In the genomic region with DNA sequence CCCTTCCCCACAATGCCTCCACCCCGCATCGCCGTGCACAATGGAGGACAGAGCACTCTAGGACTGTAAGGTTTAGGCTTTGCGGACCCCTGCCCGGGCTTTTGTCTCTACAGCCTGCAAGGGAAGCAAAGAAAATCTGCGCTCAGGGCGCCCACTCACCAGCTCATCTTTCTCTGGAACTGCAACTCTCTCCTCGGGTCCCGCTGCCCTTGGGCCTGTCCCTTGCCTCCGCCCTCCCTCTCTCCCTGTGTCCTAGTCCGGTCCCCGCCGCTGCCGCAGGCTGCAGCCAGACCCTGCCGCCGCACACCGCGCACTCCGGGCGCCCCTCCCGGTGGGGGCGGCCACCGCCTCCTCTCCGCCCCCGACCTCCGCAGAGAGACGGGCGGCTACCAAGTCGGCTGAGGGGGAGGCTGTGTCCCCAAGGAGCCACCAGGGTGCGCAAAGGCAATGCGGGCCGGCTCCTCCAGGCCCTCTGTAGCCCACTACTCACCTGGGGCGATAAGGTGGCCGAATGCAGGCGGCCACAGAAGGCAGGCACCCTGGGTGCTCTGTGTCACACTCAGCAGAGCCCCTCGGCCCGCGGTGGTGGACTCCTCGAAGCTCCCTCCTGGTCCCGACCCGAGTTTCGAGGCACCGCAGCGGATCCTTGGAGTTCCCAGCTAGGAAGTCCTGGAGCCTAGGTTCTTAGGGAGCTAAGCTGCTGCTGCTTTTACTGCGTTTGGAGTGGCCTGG, we compare ENCODE assay signal across 7 mouse cellular contexts.
DNase-seq lines count a peak whose midpoint lies in the region; ATAC-seq and TF ChIP-seq lines count a peak whose summit lies in the region.

No protein-coding gene starts in this region.

- 0 out of 2 replicates have a peak, but pooled peaks have one; percentile 8 for TF ChIP-seq EP300 in heart, adult 2 months (IDR thresholded peaks at IDR 0.05; ENCODE audit: insufficient read depth, low read depth, low read length)

- peak; percentile 71 for TF ChIP-seq POLR2A in heart, adult 2 months (IDR thresholded peaks at IDR 0.05; ENCODE audit: insufficient read depth, low read depth, low read length)
- TF ChIP-seq POLR2A in small intestine, adult 2 months (IDR thresholded peaks at IDR 0.05; ENCODE audit: low read depth, low read length), result peak; percentile 37; the same call in 1 of the 2 replicates

- intact Hi-C loops in heart, adult 2 months (cut with DNase I), result loop anchor here (1.0 to 5.0 kb wide), 3 partner anchors 27 to 123 kb away; no protein-coding TSS in a partner anchor

- peak overlapping the region; percentile 72 for H3K27ac ChIP-seq in embryonic facial prominence, embryonic 11.5 days (replicated peaks; ENCODE audit: low read depth, low read length)
- peak overlapping the region; percentile 98 for H3K27ac ChIP-seq in heart, adult 2 months
- H3K27ac ChIP-seq in limb, embryonic 10.5 days, result peak overlapping the region; percentile 97
- H3K27ac ChIP-seq in midbrain, embryonic 11.5 days (ENCODE audit: low read depth, low read length), result peak overlapping the region; percentile 56; the same call in 1 of the 2 replicates
- peak overlapping the region; percentile 63 for H3K27ac ChIP-seq in small intestine, adult 2 months (ENCODE audit: insufficient read depth, low read depth, low read length)

- H3K27me3 ChIP-seq in embryonic facial prominence, embryonic 11.5 days (ENCODE audit: control insufficient read depth, insufficient read depth, low read length), result no peaks in the 10 kb centered on the region
- no peaks in the 10 kb centered on the region for H3K27me3 ChIP-seq in heart, adult 2 months (ENCODE audit: control insufficient read depth, insufficient read depth, low read length)
- H3K27me3 ChIP-seq in limb, embryonic 10.5 days (ENCODE audit: low read depth, poor library complexity, severe bottlenecking), result no peaks in the 10 kb centered on the region
- H3K27me3 ChIP-seq in midbrain, embryonic 11.5 days (ENCODE audit: control insufficient read depth, insufficient read depth, low read length), result no peaks in the 10 kb centered on the region
- 0 out of 2 replicates have a peak, but pooled peaks cover 4% of the 10 kb centered on the region for H3K27me3 ChIP-seq in small intestine, adult 2 months (ENCODE audit: control insufficient read depth, insufficient read depth, low read length)

- H3K9ac ChIP-seq in embryonic facial prominence, embryonic 11.5 days (replicated peaks; ENCODE audit: low read length), result peak overlapping the region; percentile 90
- H3K9ac ChIP-seq in heart, adult 2 months (ENCODE audit: low read depth, low read length), result peak overlapping the region; percentile 95
- H3K9ac ChIP-seq in midbrain, embryonic 11.5 days (ENCODE audit: low read length), result peak overlapping the region; percentile 85

- H3K9me3 ChIP-seq in embryonic facial prominence, embryonic 11.5 days (replicated peaks; ENCODE audit: control insufficient read depth, low read length), result no peaks in the 10 kb centered on the region
- H3K9me3 ChIP-seq in limb, embryonic 10.5 days (replicated peaks), result no peaks in the 10 kb centered on the region
- no peaks in the 10 kb centered on the region for H3K9me3 ChIP-seq in midbrain, embryonic 11.5 days (ENCODE audit: control insufficient read depth, low read length)

- H3K36me3 ChIP-seq in embryonic facial prominence, embryonic 11.5 days (replicated peaks; ENCODE audit: control insufficient read depth, insufficient read depth, low read depth, low read length), result no peaks in the 10 kb centered on the region
- peaks cover 13% of the 10 kb centered on the region for H3K36me3 ChIP-seq in heart, adult 2 months (ENCODE audit: control insufficient read depth, insufficient read depth, low read length)
- H3K36me3 ChIP-seq in limb, embryonic 10.5 days, result no peaks in the 10 kb centered on the region
- no peaks in the 10 kb centered on the region for H3K36me3 ChIP-seq in midbrain, embryonic 11.5 days (ENCODE audit: control insufficient read depth, insufficient read depth, low read length)
- no peaks in the 10 kb centered on the region for H3K36me3 ChIP-seq in small intestine, adult 2 months (ENCODE audit: control insufficient read depth, insufficient read depth, low read length)

- WGBS in embryonic facial prominence, embryonic 11.5 days, result under 1% methylated on average over 39 of the region's 45 CpGs
- WGBS in heart, adult 2 months, result under 1% methylated on average over 45 of the region's 45 CpGs
- WGBS in limb, embryonic 10.5 days, result under 1% methylated on average over 45 of the region's 45 CpGs
- WGBS in midbrain, embryonic 11.5 days, result under 1% methylated on average over 44 of the region's 45 CpGs
- WGBS in small intestine, adult 2 months, result under 1% methylated on average over 45 of the region's 45 CpGs

- TF ChIP-seq CTCF in heart, adult 2 months (IDR thresholded peaks at IDR 0.05), result peak; percentile 91
- TF ChIP-seq CTCF in small intestine, adult 2 months (IDR thresholded peaks at IDR 0.05; ENCODE audit: extremely low read depth, insufficient read length, insufficient replicate concordance, low read depth, low read length), result peak; percentile 29; the same call in 1 of the 2 replicates

- peaks cover 3% of the 10 kb centered on the region; the same call in 1 of the 2 replicates for H3K79me2 ChIP-seq in heart, adult 2 months (replicated peaks; ENCODE audit: control insufficient read depth, insufficient read depth, low read length)

- peak overlapping the region; percentile 73 for H3K4me3 ChIP-seq in embryonic facial prominence, embryonic 11.5 days (ENCODE audit: low read depth, low read length)
- H3K4me3 ChIP-seq in heart, adult 2 months, result peak overlapping the region; percentile 84
- H3K4me3 ChIP-seq in limb, embryonic 10.5 days, result peak overlapping the region; percentile 72
- H3K4me3 ChIP-seq in midbrain, embryonic 11.5 days (ENCODE audit: low read depth, low read length), result peak overlapping the region; percentile 63
- H3K4me3 ChIP-seq in small intestine, adult 2 months (ENCODE audit: low read depth, low read length), result peak overlapping the region; percentile 69

- DNase-seq in adrenal gland, postnatal 25 days, result peak; percentile 87
- DNase-seq in embryonic facial prominence, embryonic 11.5 days (ENCODE audit: low spot score), result peak; percentile 85
- DNase-seq in heart, adult 2 months, result peak; percentile 89 to 91
- DNase-seq in kidney, adult 18-20 months, result peak; percentile 94
- DNase-seq in limb, embryonic 10.5 days (ENCODE audit: low spot score), result peak; percentile 91
- DNase-seq in midbrain, embryonic 11.5 days (ENCODE audit: low spot score, missing footprints), result peak; percentile 99

- H3K4me2 ChIP-seq in embryonic facial prominence, embryonic 11.5 days (ENCODE audit: low read depth, low read length), result peak overlapping the region; percentile 77
- peak overlapping the region; percentile 62 for H3K4me2 ChIP-seq in midbrain, embryonic 11.5 days

- H3K4me1 ChIP-seq in embryonic facial prominence, embryonic 11.5 days (ENCODE audit: control insufficient read depth, insufficient read depth, low read length), result no peaks in the 10 kb centered on the region
- peaks cover 10% of the 10 kb centered on the region for H3K4me1 ChIP-seq in heart, adult 2 months (ENCODE audit: control insufficient read depth, insufficient read depth, low read length)
- H3K4me1 ChIP-seq in limb, embryonic 10.5 days, result peaks cover 24% of the 10 kb centered on the region
- H3K4me1 ChIP-seq in midbrain, embryonic 11.5 days (ENCODE audit: control insufficient read depth, insufficient read depth, low read length), result peaks cover 4% of the 10 kb centered on the region; the same call in 1 of the 2 replicates
- no peaks in the 10 kb centered on the region for H3K4me1 ChIP-seq in small intestine, adult 2 months (ENCODE audit: control insufficient read depth, insufficient read depth, insufficient read length, low read length)

- ATAC-seq in embryonic facial prominence, embryonic 11.5 days (replicated peaks; ENCODE audit: insufficient number of reproducible peaks, low FRiP score, low TSS enrichment, low read depth), result peak; percentile 96
- ATAC-seq in midbrain, embryonic 11.5 days (ENCODE audit: low FRiP score), result peak; percentile 97

Comparison
In these comparisons a context has a peak if more than half of its experiments do, and no peak if none do; other contexts are left out.
1. Peak in every context shown above with its lines: DNase-seq, ATAC-seq, H3K4me3 ChIP-seq and H3K27ac ChIP-seq.